Mouse (Mus musculus) stomach, embryonic 15.5 days (tissue): Measurements from ENCODE around the gene Mef2b. TPM values are rescaled to one million over a fixed set of nuclear protein-coding genes. Genes with fewer than 3 reads are reported as not detected.
A peak's percentile ranks its signal among the peaks of the same experiment; 100 is the strongest.

Source experiments
- ATAC-seq: fragments of 200-750 bp; cut with Nextera tagmentation; 2 replicates; pipeline ENCODE4 v1.8.0; 2017; ENCODE audit warnings: low read depth, moderate number of reproducible peaks, moderate TSS enrichment; ENCODE audit not compliant: insufficient read depth, low FRiP score
- H3K27ac ChIP-seq: fragments of 300-500 bp; sonication (generic); 2 replicates; pipeline ENCODE4 v1.5.1; 2015; ENCODE audit warnings: mild to moderate bottlenecking, inconsistent platforms
- H3K27me3 ChIP-seq: fragments of 300-500 bp; sonication (generic); replicated peaks from 2 replicates; pipeline ENCODE4 v1.6.1; 2015; ENCODE audit warnings: inconsistent platforms
- H3K36me3 ChIP-seq: fragments of 300-500 bp; sonication (generic); 2 replicates; pipeline ENCODE4 v1.6.1; 2015; ENCODE audit warnings: inconsistent platforms
- H3K4me1 ChIP-seq: fragments of 300-500 bp; sonication (generic); 2 replicates; pipeline ENCODE4 v1.6.1; 2015; ENCODE audit warnings: inconsistent platforms
- H3K4me2 ChIP-seq: fragments of 300-500 bp; sonication (generic); 2 replicates; pipeline ENCODE4 v1.6.1; 2015; ENCODE audit warnings: mild to moderate bottlenecking, inconsistent platforms
- H3K4me3 ChIP-seq: fragments of 300-500 bp; sonication (generic); replicated peaks from 2 replicates; pipeline ENCODE4 v1.5.1; 2015; ENCODE audit warnings: inconsistent platforms
- H3K9ac ChIP-seq: fragments of 300-500 bp; sonication (generic); 2 replicates; pipeline ENCODE4 v1.6.1; 2015; ENCODE audit warnings: inconsistent platforms
- H3K9me3 ChIP-seq: fragments of 300-500 bp; sonication (generic); 2 replicates; pipeline ENCODE4 v1.6.1; 2016; ENCODE audit warnings: inconsistent platforms
- WGBS: fragments of 180-500 bp; shearing (Covaris S2); methylation state at CpG from one replicate; pipeline ENCODE4 v1.1.7; 2015; 5-methylcytosine and 5-hydroxymethylcytosine counted together
- polyA plus RNA-seq: library from polyadenylated mRNA; unstranded; fragments of >200 nt; fragmentation: Nextera tagmentation; extraction: Ambion mirVana; gene quantifications from 2 replicates; pipeline ENCODE4 v1.2.1, GENCODE M21; 2015

Gene Mef2b
- polyA plus RNA-seq, 1 experiment from 2014 or later: 0.19 TPM

DNA sequence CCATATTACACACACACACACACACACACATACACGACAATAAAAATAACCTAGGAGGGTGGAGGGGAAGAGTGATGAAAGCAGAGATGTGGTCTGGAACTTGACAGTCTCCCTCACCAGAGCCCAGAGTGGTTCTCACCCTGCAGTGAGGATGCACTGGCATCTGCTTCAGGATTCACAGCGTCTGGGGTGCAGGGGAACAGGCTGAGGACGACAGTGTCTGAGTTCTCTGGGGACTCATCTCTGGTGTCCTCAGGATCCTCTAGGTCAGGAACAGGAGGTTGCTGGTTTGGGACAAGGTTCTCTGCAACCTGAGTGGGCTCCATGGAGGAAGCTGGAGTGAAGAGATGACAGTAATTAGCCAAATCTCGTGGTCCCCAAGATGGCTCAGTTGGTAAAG lies 1.6 kb upstream of the Mef2b start:
- H3K4me3 ChIP-seq: no peak overlapping the region; the same call in 1 of the 2 replicates
- no peaks in the 10 kb centered on the region for H3K27me3 ChIP-seq
- no peak overlapping the region for H3K27ac ChIP-seq
- H3K4me1 ChIP-seq: peaks cover 16% of the 10 kb centered on the region
- H3K9ac ChIP-seq: no peak overlapping the region
- ATAC-seq: no peak
- peaks cover 32% of the 10 kb centered on the region for H3K36me3 ChIP-seq
- peak overlapping the region; percentile 64 for H3K4me2 ChIP-seq
- H3K9me3 ChIP-seq: no peaks in the 10 kb centered on the region
- WGBS: 76% methylated on average over 4 of the region's 4 CpGs

GRCm38 (mm10) chr8:70139981-70140380 lies 470 bp downstream of the Mef2b start:
- H3K4me3 ChIP-seq: peak overlapping the region; percentile 81
- H3K36me3 ChIP-seq: peaks cover 27% of the 10 kb centered on the region
- H3K9ac ChIP-seq: peak overlapping the region; percentile 73
- no peaks in the 10 kb centered on the region for H3K27me3 ChIP-seq
- H3K4me2 ChIP-seq: peak overlapping the region; percentile 70
- no peaks in the 10 kb centered on the region for H3K9me3 ChIP-seq
- H3K27ac ChIP-seq: peak overlapping the region; percentile 84
- H3K4me1 ChIP-seq: peaks cover 16% of the 10 kb centered on the region
- no peak for ATAC-seq
- WGBS: 8% methylated on average over 9 of the region's 9 CpGs

DNA sequence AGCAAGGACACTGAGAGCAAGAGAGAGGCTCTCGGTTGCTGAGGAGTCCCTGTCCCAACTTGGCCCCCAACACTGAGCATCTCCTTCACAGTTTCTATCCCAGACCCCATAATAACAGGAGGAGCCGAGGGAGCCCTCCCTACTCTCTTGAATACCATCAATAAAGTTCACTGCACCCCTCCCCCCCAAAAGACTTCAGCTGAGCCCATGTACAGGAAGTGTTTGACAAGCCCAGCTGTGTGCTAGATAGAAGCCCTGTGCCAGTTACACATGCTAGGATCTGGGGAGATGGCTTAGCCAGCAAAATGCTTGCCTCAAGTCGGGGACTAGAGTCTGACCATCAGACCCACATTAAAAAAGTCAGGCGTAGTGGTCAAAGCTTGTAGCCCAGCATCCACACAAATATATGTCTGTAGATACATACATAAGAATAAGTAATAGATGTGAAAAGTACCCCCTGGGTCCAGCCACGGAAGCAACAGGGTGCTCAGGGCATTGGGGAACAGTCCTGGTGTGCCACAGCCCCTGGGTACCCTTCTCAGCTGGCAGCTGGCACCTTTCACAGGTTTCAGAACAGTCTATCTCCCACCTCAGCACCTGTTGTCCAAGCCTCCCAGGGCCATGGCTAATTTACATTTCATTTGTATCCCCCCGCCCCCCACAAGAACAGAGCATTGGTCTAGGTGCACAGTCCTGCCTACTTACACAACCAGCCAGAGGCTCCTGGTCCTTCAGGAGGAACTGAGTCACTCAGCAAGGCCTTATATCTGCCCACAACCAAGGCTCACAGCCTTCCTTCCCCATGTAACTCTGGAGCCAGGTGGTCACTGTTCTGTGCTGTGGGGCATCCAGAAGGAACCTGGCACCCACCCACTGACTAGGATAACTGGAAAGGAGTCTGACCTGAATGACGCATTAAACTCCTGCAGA lies 8.4 kb downstream of the Mef2b start:
- 78% methylated on average over 7 of the region's 7 CpGs for WGBS
- no peak overlapping the region for H3K4me2 ChIP-seq
- H3K27me3 ChIP-seq: no peaks in the 10 kb centered on the region
- H3K27ac ChIP-seq: no peak overlapping the region
- peaks cover 21% of the 10 kb centered on the region for H3K36me3 ChIP-seq
- no peaks in the 10 kb centered on the region for H3K9me3 ChIP-seq
- no peak overlapping the region for H3K9ac ChIP-seq
- no peak for ATAC-seq
- H3K4me3 ChIP-seq: no peak overlapping the region
- H3K4me1 ChIP-seq: 0 out of 2 replicates have a peak, but pooled peaks cover 8% of the 10 kb centered on the region

GRCm38 (mm10) chr8:70150158-70150557 lies 10.6 kb downstream of the Mef2b start:
- no peak for ATAC-seq
- Histone ChIP-seq H3K9me3 (no peaks in the 10 kb centered on the region), H3K4me3 (no peak overlapping the region), H3K4me2 (0 out of 2 replicates have a peak overlapping the region, but pooled peaks have one; percentile 2), H3K4me1 (0 out of 2 replicates have a peak, but pooled peaks cover 8% of the 10 kb centered on the region), H3K27ac (no peak overlapping the region), H3K9ac (no peak overlapping the region), H3K36me3 (peaks cover 13% of the 10 kb centered on the region; the same call in 1 of the 2 replicates), H3K27me3 (no peaks in the 10 kb centered on the region)
- WGBS: 14% methylated on average over 13 of the region's 13 CpGs

DNA sequence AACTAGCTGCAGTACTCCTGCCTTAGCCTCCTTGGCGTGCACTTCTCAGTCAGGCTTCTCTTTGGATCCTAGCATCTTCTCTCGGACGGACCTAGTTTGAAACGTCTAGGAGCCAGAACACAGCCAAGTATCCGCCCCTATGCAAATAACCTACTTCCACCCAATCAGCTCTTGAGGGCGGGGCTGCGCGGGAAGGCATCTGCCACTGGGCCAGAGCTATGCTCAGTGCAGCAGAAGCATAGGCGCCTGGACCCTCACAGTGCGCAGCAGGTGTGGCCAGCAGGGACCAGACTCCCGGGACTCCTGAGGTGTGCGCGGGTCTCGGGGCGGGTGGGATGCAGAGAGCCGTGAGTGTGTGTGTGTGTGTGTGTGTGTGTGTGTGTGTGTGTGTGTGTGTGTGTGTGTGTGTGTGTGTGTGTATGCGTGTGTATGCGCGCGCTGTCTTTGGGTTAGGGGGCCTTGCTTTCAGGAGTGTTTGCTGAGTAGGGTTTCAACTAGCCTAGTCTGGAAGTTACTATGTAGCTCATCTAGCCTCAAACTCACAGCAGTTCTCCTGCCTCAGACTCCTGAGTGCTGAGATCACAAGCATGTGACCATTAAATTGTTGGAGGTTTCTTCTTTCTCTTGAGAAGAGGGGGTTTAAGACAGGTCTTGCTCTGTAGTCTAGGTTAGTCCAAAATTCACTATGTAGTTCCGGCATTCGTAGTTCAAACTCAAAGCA lies 13.2 kb downstream of the Mef2b start:
- peak; percentile 93 for ATAC-seq
- H3K36me3 ChIP-seq: no peaks in the 10 kb centered on the region
- no peaks in the 10 kb centered on the region for H3K27me3 ChIP-seq
- H3K4me1 ChIP-seq: 0 out of 2 replicates have a peak, but pooled peaks cover 8% of the 10 kb centered on the region
- no peaks in the 10 kb centered on the region for H3K9me3 ChIP-seq
- H3K4me2 ChIP-seq: peak overlapping the region; percentile 39; the same call in 1 of the 2 replicates
- WGBS: 11% methylated on average over 13 of the region's 22 CpGs
- no peak overlapping the region for H3K27ac ChIP-seq
- H3K9ac ChIP-seq: no peak overlapping the region
- H3K4me3 ChIP-seq: no peak overlapping the region; the same call in 1 of the 2 replicates

- 89% methylated on average over 1 of the region's 1 CpGs for WGBS
- no peak for ATAC-seq
Observed at GRCm38 (mm10) chr8:70157240-70157800, 17.8 kb downstream of the Mef2b start.

DNA sequence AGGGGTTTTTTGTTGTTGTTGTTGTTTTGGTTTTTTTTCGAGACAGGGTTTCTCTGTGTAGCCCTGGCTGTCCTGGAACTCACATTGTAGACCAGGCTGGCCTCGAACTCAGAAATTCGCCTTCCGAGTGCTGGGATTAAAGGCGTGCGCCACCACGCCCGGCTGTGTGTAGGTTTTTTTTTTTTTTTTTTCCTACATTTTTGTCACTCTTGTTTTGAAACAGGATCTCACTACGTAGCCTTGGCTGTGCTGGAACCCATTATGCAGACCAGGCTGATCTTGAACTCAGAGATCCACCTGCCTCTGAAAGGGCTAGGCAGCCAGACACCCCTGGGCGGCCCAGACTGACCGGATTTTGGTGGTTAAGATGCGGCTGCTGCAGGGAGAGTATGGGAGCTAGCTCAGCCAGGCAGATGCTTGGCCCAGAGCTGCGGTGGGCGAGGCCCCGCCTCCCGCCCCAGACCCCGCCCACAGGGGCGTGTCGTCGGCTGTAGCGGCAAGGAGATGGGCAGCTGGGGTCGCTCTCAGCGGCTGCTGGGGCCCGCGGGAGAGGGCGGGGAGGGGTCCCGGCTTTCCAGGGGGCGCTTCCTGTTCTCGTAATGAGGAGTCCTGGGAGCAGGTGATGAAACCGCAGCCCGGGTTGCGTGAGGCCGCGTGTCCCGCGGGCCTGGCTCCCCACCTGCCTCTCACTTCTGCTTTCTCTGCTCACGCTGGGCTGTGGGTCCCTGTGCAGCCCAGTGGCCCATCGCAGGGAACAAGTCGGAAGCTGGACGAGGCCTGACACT lies 18.8 kb downstream of the Mef2b start:
- Histone ChIP-seq H3K9me3 (no peaks in the 10 kb centered on the region), H3K9ac (no peak overlapping the region), H3K36me3 (no peaks in the 10 kb centered on the region), H3K27ac (no peak overlapping the region), H3K27me3 (no peaks in the 10 kb centered on the region; the same call in 1 of the 2 replicates), H3K4me2 (peak overlapping the region; percentile 83), H3K4me3 (peak overlapping the region; percentile 48), H3K4me1 (0 out of 2 replicates have a peak, but pooled peaks cover 6% of the 10 kb centered on the region)
- peak; percentile 90 for ATAC-seq
- 9% methylated on average over 40 of the region's 40 CpGs for WGBS

More at GRCm38 (mm10) chr8:70157240-70157800, 17.8 kb downstream of the Mef2b start:
- Histone ChIP-seq H3K4me2 (no peak overlapping the region), H3K36me3 (no peaks in the 10 kb centered on the region), H3K9ac (no peak overlapping the region), H3K4me3 (no peak overlapping the region), H3K27me3 (no peaks in the 10 kb centered on the region; the same call in 1 of the 2 replicates), H3K4me1 (0 out of 2 replicates have a peak, but pooled peaks cover 9% of the 10 kb centered on the region), H3K9me3 (no peaks in the 10 kb centered on the region), H3K27ac (no peak overlapping the region)

- no peaks in the 10 kb centered on the region; the same call in 1 of the 2 replicates for H3K27me3 ChIP-seq
- 81% methylated on average over 4 of the region's 4 CpGs for WGBS
- H3K4me1 ChIP-seq: 0 out of 2 replicates have a peak, but pooled peaks cover 6% of the 10 kb centered on the region
- no peak overlapping the region for H3K27ac ChIP-seq
- ATAC-seq: no peak
- no peak overlapping the region for H3K9ac ChIP-seq
- H3K36me3 ChIP-seq: no peaks in the 10 kb centered on the region
- H3K4me3 ChIP-seq: no peak overlapping the region
- 0 out of 2 replicates have a peak overlapping the region, but pooled peaks have one; percentile 83 for H3K4me2 ChIP-seq
- H3K9me3 ChIP-seq: no peaks in the 10 kb centered on the region
Observed at GRCm38 (mm10) chr8:70159211-70159610, 19.7 kb downstream of the Mef2b start.

DNA sequence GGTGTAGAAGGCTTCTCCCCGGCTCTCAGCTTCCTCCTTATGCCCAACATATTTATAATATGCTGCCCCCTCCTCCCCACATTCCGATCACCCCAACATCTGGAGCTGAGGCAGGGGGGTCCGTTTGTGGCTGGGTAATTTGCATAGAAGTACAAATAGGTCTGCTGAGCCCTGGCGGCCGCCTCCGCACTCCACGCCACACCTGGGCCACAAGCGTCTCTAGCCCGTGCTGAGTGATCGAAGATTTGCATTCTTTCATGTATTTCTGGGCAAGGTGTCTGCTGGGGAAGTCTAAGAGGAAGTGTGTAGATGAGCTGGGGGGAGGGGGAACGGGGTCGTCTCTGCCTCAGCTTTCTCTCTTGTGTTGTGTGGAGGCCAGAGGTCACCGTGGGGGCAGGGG lies 20.5 kb downstream of the Mef2b start:
- no peak overlapping the region for H3K9ac ChIP-seq
- ATAC-seq: no peak
- H3K4me3 ChIP-seq: no peak overlapping the region
- no peaks in the 10 kb centered on the region for H3K36me3 ChIP-seq
- no peaks in the 10 kb centered on the region for H3K9me3 ChIP-seq
- 51% methylated on average over 13 of the region's 13 CpGs for WGBS
- H3K27ac ChIP-seq: no peak overlapping the region
- no peak overlapping the region for H3K4me2 ChIP-seq
- 0 out of 2 replicates have a peak, but pooled peaks cover 6% of the 10 kb centered on the region for H3K4me1 ChIP-seq
- H3K27me3 ChIP-seq: no peaks in the 10 kb centered on the region; the same call in 1 of the 2 replicates

DNA sequence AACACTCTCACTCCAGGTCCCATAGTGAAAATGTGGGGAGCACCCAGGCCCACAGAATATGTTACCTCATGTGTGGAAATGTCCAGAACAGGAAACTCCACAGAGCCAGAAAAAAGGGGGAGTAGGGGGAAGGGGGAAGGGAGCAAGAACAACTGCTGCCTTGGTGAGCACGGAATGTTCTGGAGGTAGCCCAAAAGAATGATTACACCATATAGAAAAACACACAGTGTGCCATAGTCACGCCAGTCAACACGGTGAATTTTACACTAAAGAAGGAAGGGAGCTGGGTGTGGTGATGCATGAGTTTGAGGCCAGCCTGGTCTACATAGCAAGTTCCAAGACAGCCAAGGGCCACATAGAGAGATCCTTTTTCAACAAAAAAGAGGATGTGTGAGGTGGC lies 23.8 kb downstream of the Mef2b start:
- no peak overlapping the region for H3K4me3 ChIP-seq
- 75% methylated on average over 3 of the region's 3 CpGs for WGBS

More for the DNA sequence above, 23.8 kb downstream of the Mef2b start:
- H3K4me2 ChIP-seq: no peak overlapping the region
- H3K9me3 ChIP-seq: no peaks in the 10 kb centered on the region
- H3K36me3 ChIP-seq: no peaks in the 10 kb centered on the region
- H3K27me3 ChIP-seq: peaks cover 7% of the 10 kb centered on the region; the same call in 1 of the 2 replicates
- no peak for ATAC-seq
- no peak overlapping the region for H3K9ac ChIP-seq
- H3K4me1 ChIP-seq: peaks cover 11% of the 10 kb centered on the region; the same call in 1 of the 2 replicates
- H3K27ac ChIP-seq: no peak overlapping the region
